In genomic region chr14:79587139-79587851, GRCm38 (mm10) we compare ENCODE assay signal across 8 mouse cellular contexts. TPM values are rescaled to one million over a fixed set of nuclear protein-coding genes. Genes with fewer than 3 reads are reported as not detected.
DNase-seq lines count a peak whose midpoint lies in the region; ATAC-seq and TF ChIP-seq lines count a peak whose summit lies in the region.

Sugt1 (plus strand) TSS chr14:79587691.

- WGBS in hindbrain, postnatal 0 days: under 1% methylated on average over 60 of the region's 60 CpGs

- peak within 1 kb of the TSS; percentile 97 for H3K27ac ChIP-seq in gastrocnemius, adult 2 months
- H3K27ac ChIP-seq in hindbrain, postnatal 0 days: peak within 1 kb of the TSS; percentile 99
- peak within 1 kb of the TSS; percentile 100 for H3K27ac ChIP-seq in left cerebral cortex, adult 2 months

- H3K4me2 ChIP-seq in hindbrain, postnatal 0 days (ENCODE audit: low read depth, low read length): peak within 1 kb of the TSS; percentile 86

- DNase-seq in ZHBTc4 (ENCODE audit: low read depth, low spot score): peak; percentile 95
- DNase-seq in gastrocnemius, adult 2 months: peak; percentile 98
- peak; percentile 98 for DNase-seq in hindbrain, postnatal 0 days (ENCODE audit: low spot score)
- DNase-seq in left cerebral cortex, adult 2 months (ENCODE audit: extremely low spot score in 1 of 2, low spot score in 2 of 2): peak; percentile 96
- DNase-seq in right cerebral cortex, adult 2 months (ENCODE audit: low spot score in 2 of 2): peak; percentile 96 to 98
- peak; percentile 96 for DNase-seq in urinary bladder, postnatal 14 days (ENCODE audit: low spot score)

- peak within 1 kb of the TSS; percentile 69 for H3K9ac ChIP-seq in hindbrain, postnatal 0 days (replicated peaks; ENCODE audit: low read length)

- peak; percentile 90 for ATAC-seq in common myeloid progenitor, adult 5-6 weeks (replicated peaks; ENCODE audit: low read depth, poor library complexity, severe bottlenecking)
- peak; percentile 99 for ATAC-seq in hindbrain, postnatal 0 days
- peak; percentile 96 for ATAC-seq in megakaryocyte, adult 5-6 weeks (ENCODE audit: poor library complexity, severe bottlenecking)

- H3K27me3 ChIP-seq in hindbrain, postnatal 0 days (ENCODE audit: insufficient read depth, low read length): no peaks in the 10 kb centered on the region

- no peaks in the 10 kb centered on the region for H3K9me3 ChIP-seq in hindbrain, postnatal 0 days (ENCODE audit: low read length)

- H3K4me1 ChIP-seq in hindbrain, postnatal 0 days (ENCODE audit: insufficient read depth, low read length): peaks cover 14% of the 10 kb centered on the region

- H3K4me3 ChIP-seq in gastrocnemius, adult 2 months: peak within 1 kb of the TSS; percentile 98
- H3K4me3 ChIP-seq in hindbrain, postnatal 0 days (ENCODE audit: low read length): peak within 1 kb of the TSS; percentile 73
- H3K4me3 ChIP-seq in left cerebral cortex, adult 2 months: peak within 1 kb of the TSS; percentile 92

- TF ChIP-seq CTCF in gastrocnemius, adult 2 months (IDR thresholded peaks at IDR 0.05): no peak
- no peak for TF ChIP-seq CTCF in hindbrain, postnatal 0 days (IDR thresholded peaks at IDR 0.05; ENCODE audit: low read depth)
- no peak for TF ChIP-seq CTCF in left cerebral cortex, adult 2 months (IDR thresholded peaks at IDR 0.05)

- intact Hi-C loops in gastrocnemius, adult 2 months (cut with DNase I): no loop called here
- intact Hi-C loops in left cerebral cortex, adult 2 months (cut with DNase I): loop anchor here (1.0 kb wide), 1 partner anchor 105 kb away; no protein-coding TSS in a partner anchor

- H3K36me3 ChIP-seq in hindbrain, postnatal 0 days (ENCODE audit: insufficient read depth, low read length): no peaks in the 10 kb centered on the region

RNA-seq across cellular contexts. Expression of gene Sugt1, which starts in this region (rescaled TPM):
- total RNA-seq in common myeloid progenitor, adult 5-6 weeks (2017): 102 and 171 TPM in 2 replicates
- total RNA-seq in gastrocnemius, adult 2 months (2021): 10 to 100 TPM; 96.5 to 97.2 TPM
- total RNA-seq in hindbrain, postnatal 0 days (2014; rRNA removed): 16.0 and 16.4 TPM in 2 replicates
- 87.3 and 88.4 TPM in 2 replicates for polyA plus RNA-seq in hindbrain, postnatal 0 days (2015; fragmentation: Nextera tagmentation; extraction: Ambion mirVana)
- 10 to 100 TPM; 83.6 to 88.8 TPM for total RNA-seq in left cerebral cortex, adult 2 months (2021)
- total RNA-seq in megakaryocyte, adult 5-6 weeks (2015): 99.6 and 121 TPM in 2 replicates
- 145 and 165 TPM in 2 replicates for total RNA-seq in megakaryocyte, adult 5-6 weeks (2017)

Comparison
In these comparisons a context has a peak if more than half of its experiments do, and no peak if none do; other contexts are left out.
1. Peak in every context shown above with its lines: DNase-seq, ATAC-seq, H3K4me3 ChIP-seq and H3K27ac ChIP-seq.